Mouse (Mus musculus) A20 (cell line): ENCODE data around the gene Uts2.

Experiments
- DNase-seq: peaks from one replicate; pipeline ENCODE4 v3.0.0-alpha.2; 2011; ENCODE audit warnings: low read depth, low spot score

Gene Uts2

DNA sequence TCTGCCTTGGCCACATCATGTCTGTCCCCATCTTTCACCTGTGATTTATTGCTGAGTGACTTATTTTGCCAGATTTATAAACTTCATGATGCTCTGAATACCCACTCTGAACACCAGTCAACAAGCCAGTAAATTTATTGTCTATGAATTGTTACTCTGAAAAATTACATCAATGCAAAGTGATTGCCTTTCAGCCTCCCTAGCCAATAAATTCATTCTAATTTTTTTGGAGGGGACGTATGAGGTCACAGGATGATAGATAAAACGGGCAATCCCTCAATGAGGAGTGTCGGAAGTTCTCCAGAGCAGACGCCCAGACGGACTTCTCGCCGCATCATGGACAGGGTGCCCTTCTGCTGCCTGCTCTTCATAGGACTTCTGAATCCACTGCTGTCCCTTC is at the start of gene Uts2:
TSS of gene Uts2 (plus strand) at position 301 of the 400 bp plus-strand sequence.
- DNase-seq, result no peak

DNA sequence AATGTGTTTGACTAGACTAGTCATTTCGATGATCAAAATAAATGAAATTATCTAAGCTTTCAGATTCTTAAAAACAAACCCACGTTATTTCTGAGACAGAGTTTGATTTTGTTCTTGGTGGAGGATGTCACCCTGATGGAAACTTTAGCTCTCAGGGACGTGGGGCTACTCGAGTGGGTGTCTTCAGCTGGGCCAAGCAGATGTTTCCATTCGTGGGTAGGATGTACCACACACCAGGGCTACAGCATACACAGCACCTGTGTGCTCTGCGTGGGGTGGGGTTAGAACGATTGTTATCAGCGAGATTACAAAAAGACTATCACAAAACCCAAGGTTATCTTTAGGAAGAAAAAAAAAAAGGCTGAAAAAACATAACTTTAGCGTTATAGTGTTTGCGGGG is 45.9 kb upstream of the Uts2 start:
- DNase-seq, result no peak

DNA sequence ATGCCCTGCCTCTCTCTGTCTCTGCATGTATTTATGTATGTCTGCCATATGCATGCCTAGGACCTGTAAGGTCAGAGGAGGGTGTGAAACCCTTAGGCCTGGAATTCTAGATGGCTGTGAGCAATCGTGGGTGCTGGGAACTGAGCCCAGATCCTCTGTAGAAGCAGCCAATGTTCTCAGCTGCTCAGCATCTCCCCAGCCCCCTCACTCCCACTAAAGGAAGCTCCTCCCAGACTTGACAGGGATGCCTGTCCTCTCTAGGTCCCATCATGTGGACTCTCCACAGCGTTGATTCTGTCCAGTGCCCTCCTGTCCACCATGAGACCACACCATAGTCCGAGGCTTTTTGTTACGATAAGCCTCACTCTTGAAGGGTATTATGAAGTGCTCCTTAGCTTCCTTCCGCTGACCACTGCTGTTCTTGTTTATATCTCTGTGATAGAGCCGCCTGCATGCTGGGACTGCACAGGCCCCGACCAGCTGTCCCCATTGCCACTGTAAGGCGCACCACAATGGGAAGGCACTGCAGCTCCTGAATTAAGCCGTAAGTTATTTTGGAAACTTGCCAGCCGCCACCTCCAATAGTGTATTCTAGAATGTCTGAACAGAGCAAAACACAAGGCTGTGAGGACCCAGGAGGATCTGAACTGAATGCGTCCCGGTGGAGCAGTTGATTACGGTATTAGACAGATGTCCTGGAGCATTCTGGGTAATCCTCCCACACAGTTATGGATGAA is 40.4 kb upstream of the Uts2 start:
- DNase-seq, result no peak

DNA sequence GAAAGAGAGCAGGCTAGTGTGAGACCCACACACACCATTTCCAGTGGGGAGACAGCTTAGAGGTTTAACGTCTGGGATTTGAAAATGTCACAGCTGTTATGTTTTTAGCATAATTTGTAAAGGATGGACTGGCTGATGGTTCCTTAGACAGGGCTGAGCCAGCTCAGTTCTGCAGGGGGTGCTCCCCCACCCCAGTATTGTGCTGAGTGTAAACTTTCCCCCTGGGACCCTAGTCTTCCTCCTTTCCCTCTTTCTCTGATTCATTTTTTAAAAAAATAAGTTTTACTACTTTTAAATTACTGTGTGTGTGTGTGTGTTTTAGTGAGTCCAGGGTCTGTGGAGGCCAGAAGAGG is 39.8 kb upstream of the Uts2 start:
- no peak for DNase-seq

DNA sequence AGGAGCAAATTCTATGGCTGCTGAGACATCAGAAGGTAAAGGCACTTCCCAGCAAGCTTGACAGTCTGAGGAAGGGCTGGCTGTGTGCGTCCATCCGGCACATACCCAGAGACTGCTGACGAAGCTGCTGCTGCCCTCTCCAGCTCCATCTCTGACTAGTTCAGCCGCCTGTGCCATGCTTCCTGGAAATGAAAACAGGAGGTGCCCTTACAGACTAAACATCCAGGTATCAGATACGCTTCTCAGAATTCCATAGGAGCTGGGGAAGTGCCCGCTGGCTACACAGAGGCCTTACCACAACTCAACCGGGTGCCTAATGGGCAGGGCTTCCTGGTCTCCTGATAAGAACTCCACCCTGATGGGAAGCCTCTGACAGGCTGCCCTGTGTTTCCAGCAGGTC is 38.4 kb upstream of the Uts2 start:
- DNase-seq, result no peak

DNA sequence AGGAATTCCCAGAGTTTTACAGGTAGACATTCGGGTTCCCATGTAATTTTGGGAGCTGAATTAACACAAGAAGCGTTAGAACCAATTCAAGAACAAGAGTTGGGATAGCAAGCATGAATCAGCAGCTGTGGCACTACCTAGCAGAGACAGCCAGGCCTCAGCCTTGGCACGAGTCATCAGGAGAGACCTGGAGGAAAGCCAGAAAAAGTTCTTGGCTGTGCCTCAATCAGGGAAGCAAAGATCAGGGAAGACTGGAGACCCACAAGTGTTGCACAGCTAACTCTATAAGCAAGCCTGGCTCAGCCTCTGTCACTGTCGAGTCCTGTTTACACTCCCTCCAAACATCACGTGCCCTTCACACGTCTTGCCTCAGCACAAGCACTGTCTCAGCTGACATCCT is 34.7 kb upstream of the Uts2 start:
- DNase-seq, result no peak

DNA sequence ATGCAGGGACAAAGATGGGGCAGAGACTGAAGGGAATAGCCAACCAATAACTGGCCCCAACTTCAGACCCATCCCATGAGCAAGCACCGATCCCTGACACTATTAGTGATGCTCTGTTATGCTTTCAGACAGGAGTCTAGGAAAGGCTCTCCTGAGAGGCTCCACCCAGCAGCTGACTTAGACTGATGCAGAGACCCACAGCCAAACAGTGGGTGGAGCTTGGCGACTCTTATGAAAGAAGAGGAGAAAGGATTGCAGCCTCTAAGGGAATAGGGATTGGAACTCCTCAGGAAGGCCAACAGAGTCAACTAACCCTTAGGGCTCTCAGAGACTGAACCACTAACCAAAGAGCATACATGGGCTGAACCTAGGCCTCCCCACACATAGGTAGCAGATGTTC is 33.2 kb upstream of the Uts2 start:
- no peak for DNase-seq

DNA sequence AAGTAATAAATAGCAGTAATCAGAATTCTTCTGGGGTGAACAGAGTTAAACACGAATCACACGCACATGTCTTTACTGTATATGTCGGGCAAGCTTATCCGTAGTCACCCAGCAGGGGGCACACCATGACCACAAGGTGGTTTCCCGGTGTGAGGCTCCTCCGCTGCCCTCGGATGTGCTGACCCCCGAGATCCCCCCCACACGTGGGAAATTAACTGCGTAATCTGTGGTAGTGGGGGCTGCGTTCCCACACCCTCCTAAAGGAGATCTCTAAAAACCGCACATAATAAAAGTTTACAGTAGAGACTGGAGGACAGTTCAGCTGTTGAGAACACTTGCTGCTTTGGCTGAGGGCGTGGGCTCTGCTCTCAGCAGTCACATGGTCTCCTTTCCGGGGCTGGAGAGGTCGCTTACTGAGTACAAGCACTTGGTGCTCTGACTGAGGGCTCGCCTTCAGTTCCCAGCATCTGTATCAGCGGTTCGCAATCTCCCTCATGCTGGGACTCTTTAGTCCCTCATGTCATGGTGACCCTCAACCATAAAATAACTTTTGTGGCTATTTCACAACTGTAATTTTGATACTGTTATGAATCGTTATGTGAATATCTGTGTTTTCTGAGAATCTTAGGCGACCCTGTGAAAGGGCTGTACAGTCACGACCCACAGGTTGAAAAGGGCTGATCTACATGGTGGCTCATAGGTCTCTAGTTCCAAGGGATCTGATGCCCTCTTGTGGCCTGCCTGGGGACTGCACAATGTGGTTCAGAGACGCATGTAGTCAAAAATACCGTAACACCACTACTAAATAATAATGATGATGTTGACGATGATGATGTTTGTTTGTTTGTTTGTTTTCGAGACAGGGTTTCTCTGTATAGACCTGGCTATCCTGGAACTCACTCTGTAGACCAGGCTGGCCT is 32.0 kb upstream of the Uts2 start:
- DNase-seq, result peak; percentile 91

DNA sequence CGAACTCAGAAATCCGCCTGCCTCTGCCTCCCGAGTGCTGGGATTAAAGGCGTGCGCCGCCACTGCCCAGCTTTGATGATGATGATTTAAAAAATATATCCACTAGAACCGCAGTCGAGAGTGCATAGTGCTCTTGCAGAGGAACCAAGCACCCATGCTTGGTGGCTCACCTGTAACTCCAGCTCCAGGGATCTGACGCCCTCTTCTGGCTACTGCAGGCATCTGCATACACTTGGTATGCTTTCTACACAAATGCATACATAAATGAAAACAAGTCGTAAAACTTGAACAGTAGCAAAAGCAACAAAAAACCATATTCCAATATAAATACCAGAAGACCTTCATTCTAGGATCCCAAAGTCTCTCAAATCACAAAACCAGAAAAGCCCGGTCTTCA is 31.3 kb upstream of the Uts2 start:
- peak; percentile 51 for DNase-seq

DNA sequence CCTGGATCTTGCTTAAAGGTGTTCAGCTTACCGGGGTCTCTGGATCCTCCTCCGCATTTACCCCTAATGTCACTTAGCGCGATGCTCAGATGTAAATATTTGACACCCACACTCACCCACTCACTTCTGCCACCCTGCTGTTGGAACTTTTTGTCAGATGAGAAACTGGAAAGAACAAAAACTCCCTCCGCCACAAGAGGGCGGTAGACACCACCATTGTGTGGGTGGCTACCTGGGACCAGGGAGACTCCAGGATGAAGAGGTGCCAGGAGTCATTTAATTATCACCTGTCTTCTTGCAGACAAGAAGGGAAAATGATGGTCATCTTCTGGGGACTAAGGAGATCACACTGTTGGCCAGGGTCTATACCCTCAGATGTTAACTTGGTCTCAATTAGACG is 30.3 kb upstream of the Uts2 start:
- DNase-seq, result peak; percentile 78

DNA sequence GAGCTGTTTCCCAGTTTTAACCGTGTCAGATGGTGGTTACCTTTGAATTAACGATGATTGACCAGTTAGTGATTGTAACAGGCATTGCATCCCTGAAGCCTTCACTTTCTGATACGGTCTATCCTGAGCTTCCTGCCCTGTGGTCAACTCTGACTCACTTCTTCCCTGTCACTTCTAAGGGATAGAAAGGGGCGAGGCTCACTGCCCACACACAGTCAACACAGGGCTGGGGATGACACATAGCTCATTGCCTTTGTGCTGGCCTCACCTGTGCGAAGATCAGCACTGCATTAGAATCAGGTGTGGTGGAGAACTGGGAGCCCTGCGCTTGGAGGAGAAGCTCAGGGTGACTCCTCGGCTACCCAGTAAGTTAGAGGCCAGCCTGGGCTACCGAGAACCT is 27.9 kb upstream of the Uts2 start:
- no peak for DNase-seq

DNA sequence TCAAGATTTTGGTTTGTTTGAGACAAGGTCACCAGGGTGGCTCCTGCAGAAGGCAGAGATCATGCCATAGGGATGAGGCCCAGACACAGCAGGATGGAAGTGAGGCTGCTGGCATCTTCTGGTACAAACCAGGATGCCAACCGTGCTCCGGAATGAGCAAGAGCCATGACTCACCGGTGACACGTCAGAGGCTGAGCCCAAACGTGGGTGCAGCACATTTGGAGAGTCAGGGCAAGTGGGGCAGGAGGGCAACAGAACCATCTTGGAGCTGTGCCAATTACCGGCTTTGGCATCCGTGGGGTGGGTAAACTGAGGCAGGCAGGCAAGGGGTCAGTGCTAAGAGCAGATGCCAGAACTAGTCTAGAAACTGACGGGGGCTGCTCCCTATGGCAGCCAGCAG is 23.6 kb upstream of the Uts2 start:
- DNase-seq, result no peak

DNA sequence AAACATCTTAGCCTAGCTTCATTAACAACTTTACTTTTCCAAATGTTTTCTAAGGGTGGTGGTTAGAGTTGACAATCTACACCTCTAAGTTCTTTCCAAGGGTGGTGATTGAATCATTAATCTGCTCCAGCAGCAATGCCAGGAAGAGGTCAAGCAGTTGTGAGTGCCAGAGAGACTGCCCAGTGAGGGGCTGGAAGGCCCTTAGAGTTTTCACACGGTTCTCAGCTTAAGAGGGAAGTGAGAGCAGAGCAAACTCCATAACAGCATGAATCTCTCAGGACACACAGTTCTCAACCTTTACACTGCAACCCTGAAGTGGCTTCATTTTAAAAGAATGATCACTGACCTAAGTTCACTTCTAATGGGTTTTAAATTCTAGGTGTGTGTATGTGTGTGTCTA is 21.8 kb upstream of the Uts2 start:
- no peak for DNase-seq

DNA sequence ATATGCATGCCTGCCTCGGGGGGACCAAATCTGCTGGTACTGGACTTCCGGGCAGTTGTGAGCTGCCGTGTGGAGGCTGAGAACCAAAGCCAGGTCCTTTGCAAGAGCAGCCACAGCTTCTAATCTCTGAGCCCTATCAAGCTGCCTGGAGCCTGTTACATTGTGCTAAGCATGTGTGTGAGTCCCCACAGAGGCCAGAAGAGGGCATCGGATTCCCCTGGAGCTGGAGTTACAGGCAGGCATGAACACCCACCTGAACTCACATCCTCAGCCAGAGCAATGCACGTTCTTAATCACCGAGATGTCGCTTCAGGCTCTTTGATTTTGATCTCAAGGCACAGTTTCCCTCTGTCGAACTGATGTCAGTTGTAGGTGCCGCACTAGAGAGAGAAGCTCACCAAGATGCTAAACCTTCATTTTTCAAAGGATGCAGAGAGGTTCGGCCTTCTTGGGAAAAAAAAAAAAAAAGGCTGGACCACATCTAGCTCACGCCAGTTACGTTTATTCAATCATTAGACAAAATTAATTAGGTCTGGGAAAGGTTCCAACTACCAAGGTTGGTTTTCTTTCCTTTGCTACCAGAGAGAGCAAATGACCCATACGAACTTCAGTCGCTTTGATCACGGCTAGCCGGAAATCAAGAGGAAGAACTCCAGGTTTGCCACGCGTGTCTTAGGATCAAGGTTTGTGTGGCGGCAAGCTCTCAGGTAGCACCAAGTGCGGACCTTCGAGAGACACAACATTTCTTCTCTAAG is 18.6 kb upstream of the Uts2 start:
- peak; percentile 17 for DNase-seq

DNA sequence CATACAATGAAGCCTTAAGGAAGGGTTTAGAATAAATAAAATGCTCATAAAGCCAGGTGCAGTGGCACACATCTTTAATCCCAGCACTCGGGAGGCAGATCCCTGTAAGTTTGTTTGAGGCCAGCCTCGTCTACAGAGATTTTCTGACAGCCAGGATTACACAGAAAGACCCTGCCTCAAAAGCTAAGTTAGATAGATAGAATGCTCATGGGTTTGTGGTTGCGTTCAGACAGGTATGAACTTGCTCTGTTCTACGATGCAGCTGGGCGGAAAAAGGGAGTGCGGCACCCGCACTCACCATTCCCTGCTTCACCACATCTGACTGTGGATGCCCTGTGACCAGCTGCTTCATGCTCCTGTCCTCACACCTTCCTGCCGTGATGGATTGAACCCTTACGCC is 17.4 kb upstream of the Uts2 start:
- no peak for DNase-seq

DNA sequence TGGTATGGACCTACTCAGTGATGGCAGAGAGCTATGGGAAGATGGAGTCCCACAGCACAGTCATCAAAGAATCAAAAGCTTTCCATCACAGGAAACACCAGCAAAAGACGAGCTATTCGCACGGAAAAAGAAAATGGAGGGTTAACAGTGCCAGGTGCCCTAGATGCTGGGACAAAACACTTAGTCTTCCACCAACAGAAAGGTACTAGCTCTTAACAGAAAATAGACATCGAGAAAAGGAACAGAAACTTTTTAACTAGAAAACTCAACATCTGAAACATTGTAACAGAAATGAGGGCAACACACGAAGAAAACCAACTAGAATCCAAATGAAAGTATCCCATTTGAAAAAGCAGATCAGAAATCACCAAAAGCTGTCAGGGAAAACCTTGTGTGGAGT is 16.7 kb upstream of the Uts2 start:
- DNase-seq, result peak; percentile 39

DNA sequence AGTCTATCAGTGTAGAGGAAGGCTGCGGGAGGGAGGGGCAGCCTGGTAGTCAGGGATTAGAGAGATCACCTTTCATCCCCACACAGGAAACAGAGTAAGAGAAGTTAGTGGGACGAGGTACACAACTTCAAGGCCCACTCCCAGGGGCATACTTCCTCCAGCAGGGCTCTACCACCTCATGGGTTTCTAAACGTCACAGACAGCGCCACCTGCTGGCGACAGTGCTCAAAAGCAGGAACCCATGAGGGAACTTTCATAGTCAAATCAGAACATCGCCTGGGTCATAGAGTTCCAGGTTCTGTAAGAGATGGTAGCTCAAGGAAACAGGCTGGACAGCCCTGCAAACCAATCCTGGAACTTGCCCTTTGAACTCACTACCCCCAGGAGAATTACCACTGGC is 6.7 kb upstream of the Uts2 start:
- peak; percentile 69 for DNase-seq

DNA sequence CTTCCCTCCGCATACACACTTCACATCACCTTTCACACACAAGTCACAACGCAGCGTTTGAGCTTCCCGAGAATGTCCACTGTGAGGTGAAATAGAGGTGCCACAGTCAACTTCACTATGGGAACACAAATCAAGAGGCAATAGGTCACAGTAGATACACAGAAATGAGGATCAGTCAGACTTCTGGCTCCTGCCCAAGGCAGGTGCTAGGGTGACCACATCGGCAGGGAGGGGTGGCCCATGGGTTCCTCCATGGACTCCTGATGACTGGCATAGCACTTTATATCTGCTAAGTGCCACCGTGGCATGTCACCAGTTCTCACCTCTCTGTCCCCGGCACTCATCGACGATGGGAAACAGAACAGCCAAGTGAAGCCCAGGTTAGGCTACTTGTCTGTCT is 1.7 kb downstream of the Uts2 start:
- DNase-seq, result no peak

DNA sequence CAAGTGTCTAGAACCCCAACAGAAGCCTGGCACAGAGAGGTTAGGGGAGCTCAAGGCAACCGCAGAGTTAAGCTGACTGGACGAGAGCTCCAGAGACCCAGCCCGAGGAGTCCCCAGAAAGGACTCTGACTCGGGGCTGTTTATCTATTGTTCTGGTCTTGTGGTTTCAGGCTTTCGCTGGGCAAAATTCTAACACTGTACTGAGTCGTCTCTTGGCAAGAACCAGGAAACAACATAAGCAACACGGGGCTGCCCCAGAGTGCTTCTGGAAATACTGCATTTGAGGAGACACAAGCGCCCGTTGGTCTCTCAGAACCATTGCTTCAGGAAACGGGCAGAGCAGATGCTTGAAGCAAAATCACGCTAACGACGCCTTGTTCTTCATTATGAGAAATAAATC is 4.5 kb downstream of the Uts2 start:
- no peak for DNase-seq

DNA sequence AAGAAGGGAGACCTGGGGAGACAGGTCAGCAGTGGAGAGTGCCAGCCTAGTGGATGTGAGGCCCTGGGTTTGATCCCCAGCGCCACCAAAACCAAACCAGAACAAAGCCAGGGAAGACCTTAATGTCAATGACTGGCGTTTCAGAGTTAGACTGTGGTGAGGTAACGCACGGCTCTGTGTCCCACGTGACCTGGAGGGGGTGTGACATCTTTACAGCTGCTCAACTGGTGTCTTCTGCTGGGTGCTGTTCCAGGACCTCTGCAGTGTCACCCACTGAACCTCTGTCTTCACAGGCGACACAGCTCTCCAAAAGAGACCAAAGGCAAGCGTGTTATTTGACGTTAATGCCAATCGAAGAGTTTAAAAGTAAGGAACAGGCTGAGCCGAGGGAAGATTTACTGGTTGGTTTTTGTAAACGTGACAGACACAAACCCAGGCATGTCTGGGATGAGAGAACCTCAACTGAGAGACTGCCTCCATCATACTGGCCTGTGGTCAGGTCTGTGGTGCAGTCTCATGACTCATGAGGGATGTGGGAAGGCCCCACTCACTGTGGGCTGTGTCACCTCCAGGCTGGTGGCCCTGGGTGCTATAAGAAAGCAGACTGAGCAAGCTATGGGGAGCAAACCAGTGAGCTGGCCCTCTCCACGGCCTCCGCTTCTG is 8.9 kb downstream of the Uts2 start:
- no peak for DNase-seq

DNA sequence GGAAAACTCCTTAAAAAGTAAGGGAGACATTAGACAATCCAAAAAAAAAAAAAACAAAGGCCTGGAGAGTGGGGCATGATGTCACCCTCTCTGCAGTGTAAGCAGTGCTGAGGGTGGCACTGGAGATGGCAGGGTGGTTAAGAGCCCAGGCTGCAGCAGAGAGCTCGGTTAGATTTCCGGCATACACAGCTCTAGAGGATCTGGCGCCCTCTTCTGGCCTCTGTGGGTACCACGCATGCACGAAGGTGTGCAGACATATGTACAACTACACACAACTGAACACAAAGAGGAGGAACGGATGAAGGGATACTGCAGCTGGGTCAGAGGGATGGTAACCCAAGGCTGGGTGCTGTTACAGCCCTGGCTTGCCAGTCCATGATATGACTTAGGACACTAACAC is 10.0 kb downstream of the Uts2 start:
- DNase-seq, result peak; percentile 74

DNA sequence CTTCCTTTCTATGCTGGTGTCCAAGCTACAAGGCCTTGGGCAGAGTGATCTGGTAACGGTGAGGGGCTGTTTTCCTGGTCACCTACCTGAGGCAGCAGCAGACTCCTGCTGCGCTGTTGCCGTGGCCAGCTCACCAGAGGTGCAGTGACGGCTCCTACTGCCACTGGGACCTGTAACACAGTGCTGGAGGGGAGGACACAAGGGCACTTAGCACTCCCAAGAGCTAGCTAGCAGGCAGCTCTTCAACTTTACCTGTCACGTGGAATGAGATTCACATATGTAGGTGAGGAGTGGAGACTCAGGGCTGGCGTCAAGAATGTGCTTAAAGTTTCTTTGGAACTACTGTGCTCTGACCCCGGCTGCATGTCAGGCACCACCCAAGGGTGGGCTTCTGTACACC is 13.4 kb downstream of the Uts2 start:
- no peak for DNase-seq
